Mouse (Mus musculus): ENCODE measurements around the gene Amd1.

The Amd1 gene

DNA sequence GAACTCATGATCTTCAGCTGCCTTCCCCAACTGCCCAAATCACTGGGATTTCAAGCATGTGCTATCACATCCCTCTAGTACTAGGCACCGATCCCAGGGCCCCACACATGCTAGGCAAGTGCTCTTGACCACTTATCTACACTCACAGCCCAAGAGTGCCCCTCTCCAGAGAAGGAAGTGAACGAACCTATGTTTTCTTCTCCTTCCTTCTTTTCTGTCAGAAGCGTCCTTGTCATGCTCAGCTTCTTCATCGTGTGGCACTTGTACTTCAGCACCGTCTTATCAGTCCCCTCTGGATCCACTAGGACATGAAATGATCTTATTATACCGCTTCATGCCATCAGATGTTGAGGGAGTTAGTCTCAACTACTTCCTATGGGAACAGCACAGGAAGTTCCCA lies 51.0 kb downstream of the Amd1 start:
- no peak for DNase-seq (ENCODE audit: low spot score)

DNA sequence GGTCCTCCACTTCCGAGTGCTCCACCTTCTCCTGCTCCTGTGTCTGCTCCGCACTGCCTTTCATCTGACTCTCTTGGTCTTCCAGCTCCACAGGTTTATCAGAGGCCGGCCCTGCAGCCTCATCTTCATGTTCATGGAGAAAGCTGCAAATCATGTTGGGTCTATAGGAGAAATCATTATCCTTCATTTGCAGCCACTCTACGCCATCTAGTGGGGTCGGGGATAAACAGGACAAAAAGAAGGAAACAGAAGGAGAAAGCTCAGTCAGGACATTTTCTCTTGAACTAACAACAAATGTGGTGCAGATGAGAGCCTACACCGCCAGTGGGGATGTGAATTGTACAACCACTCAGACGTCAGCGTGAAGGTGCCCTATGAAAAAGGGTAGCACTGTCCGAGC lies 52.4 kb downstream of the Amd1 start:
- peak; percentile 21 for DNase-seq (ENCODE audit: low spot score)

DNA sequence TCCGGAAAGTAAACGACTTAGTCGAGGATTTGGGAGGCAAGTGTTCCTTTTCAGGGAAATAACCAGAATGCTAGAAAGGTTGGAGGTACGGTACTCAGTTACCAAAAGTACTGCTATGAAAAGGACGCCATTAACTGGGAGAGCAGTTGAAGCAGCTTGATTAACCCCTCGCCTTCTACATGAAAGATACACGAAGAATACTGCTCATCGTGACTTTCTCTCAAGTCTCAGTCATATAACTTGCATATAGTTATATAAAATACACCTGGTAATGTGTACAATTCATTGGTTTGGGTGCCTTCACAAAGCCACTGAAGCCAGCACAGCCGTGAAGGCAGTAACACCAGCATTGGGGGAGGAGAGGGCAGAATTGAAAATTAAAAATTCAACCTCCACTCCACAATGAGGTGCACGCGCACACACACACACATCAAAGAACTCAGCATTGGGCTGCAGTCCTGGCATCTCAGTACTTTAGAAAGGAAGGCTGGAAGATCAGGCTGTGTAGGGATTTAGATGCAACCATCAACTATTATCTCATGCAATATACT lies 54.7 kb downstream of the Amd1 start:
- no peak for DNase-seq (ENCODE audit: low spot score)

DNA sequence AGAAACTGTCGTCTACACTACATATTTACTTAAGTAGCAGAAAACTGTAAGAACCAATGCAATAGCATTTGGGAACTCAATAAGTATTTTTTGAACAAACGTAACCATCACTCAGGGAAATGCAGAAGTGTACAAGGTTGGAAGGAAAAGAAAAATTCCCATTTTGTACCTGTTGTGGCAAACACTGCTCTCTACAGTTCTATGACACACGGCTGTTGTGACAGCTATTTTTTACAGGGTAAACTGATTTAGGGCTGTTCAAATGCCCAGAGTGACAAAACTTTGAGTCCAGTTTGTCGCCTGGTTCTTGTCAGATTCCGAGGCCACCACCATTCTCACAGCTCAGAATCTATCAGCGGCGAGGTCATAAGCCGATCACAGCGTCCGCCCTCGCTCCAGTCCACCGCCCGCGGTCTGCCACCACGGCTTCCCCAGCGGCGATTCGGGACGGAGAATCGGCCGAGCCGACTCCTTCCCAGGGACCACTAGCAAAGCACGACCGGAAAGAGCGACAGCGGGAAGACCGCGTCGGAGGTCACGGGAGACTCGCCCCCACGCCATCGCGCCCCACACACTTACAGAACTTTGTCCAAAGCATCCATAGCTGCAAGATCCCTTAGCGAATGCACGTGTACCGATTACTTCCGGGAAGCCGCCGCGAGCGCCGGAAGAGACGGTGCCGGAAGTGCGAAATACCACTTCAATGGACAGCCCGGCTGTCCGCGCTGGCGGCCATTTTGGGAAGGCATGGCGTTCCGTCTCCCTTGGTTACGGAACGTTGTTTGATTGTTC lies 55.4 kb downstream of the Amd1 start, which contains the start of gene Rpf2:
TSS of gene Rpf2 (minus strand) at position 663 of the 792 bp plus-strand sequence.
- peak; percentile 93 for DNase-seq (ENCODE audit: low spot score)

DNA sequence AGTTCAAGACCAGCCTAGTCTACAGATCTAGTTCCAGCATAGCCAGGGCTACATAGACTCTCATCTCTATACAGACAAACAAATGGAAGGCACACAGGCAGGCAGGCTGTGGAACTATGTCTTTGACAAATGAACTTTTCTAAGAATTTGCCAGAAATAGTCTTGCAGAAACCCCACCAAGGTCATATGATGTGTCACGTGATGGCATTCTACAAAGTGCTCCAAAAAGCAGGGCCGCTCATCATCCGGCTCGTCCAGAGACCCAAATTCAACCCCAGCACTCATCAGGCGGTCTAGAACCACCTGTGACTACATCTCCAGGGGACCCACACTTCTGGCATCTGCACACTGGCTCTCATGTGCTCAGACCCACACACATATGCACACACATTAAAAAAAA lies 64.2 kb downstream of the Amd1 start:
- no peak for DNase-seq (ENCODE audit: low spot score)
